Mouse (Mus musculus) liver, embryonic 11.5 days (tissue): ENCODE results near the gene Dcp1b. TPM values are rescaled to one million over a fixed set of nuclear protein-coding genes. Genes with fewer than 3 reads are reported as not detected.

ENCODE experiments used
- ATAC-seq: fragments of 200-750 bp; cut with Nextera tagmentation; replicated peaks from 2 replicates; pipeline ENCODE4 v1.8.0; 2017; ENCODE audit warnings: moderate number of reproducible peaks, mild to moderate bottlenecking, moderate TSS enrichment, moderate library complexity; ENCODE audit not compliant: low FRiP score
- DNase-seq: peaks from one replicate; pipeline ENCODE4 v3.0.0-alpha.2; 2017; ENCODE audit warnings: low spot score
- H3K27ac ChIP-seq: fragments of 300-500 bp; sonication (generic); 2 replicates; pipeline ENCODE4 v1.5.1; 2014; ENCODE audit warnings: mild to moderate bottlenecking, low read depth, low read length, control low read depth
- H3K27me3 ChIP-seq: fragments of 300-500 bp; sonication (generic); replicated peaks from 2 replicates; pipeline ENCODE4 v1.6.1; 2014; ENCODE audit warnings: low read length, mixed read lengths; ENCODE audit not compliant: control insufficient read depth, insufficient read depth
- H3K36me3 ChIP-seq: fragments of 300-500 bp; sonication (generic); 2 replicates; pipeline ENCODE4 v1.6.1; 2014; ENCODE audit warnings: mild to moderate bottlenecking, low read length, moderate library complexity, mixed read lengths; ENCODE audit not compliant: control insufficient read depth, insufficient read depth
- H3K4me1 ChIP-seq: fragments of 300-500 bp; sonication (generic); replicated peaks from 2 replicates; pipeline ENCODE4 v1.6.1; 2014; ENCODE audit warnings: low read length, mixed read lengths; ENCODE audit not compliant: control insufficient read depth, insufficient read depth
- H3K4me2 ChIP-seq: fragments of 300-500 bp; sonication (generic); 2 replicates; pipeline ENCODE4 v1.6.1; 2014; ENCODE audit warnings: mild to moderate bottlenecking, control low read depth, moderate library complexity
- H3K4me3 ChIP-seq: fragments of 300-500 bp; sonication (generic); 2 replicates; pipeline ENCODE4 v1.5.1; 2014; ENCODE audit warnings: low read depth, low read length, control low read depth
- H3K9ac ChIP-seq: fragments of 300-500 bp; sonication (generic); 2 replicates; pipeline ENCODE4 v1.6.1; 2014; ENCODE audit warnings: low read depth, low read length, control low read depth
- H3K9me3 ChIP-seq: fragments of 300-500 bp; sonication (generic); 2 replicates; pipeline ENCODE4 v1.6.1; 2016; ENCODE audit warnings: low read length, inconsistent platforms, mixed read lengths; ENCODE audit not compliant: control insufficient read depth
- WGBS: fragments of 180-500 bp; shearing (Covaris S2); extraction: QIAGEN DNeasy Blood & Tissue Kit; methylation state at CpG from one replicate; pipeline ENCODE4 v1.1.7; 2014; 5-methylcytosine and 5-hydroxymethylcytosine counted together
- polyA plus RNA-seq: library from polyadenylated mRNA; unstranded; fragments of >200 nt; fragmentation: Nextera tagmentation; extraction: Ambion mirVana; gene quantifications from 2 replicates; pipeline ENCODE4 v1.2.1, GENCODE M21; 2014

Dcp1b gene
- polyA plus RNA-seq, 1 experiment from 2014 or later: 7.8 TPM

DNA sequence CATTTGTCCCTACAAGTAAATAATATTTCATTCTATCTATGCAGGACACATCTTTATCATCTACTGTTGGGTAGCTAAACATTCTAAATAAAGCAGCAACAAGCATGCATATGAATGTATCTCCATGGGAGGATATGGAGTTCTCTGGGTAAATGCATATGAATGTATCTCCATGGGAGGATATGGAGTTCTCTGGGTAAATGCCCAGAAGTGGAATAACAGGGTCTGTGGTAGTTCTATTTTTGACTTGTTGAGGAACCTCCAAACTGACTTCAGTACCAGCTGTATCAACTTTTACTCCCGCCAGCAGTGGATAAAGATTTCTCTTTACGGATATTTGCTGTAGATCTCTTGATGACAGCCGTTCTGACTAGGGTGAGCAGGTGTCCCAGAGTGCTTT, 73.5 kb downstream of the Dcp1b start:
- WGBS: 84% methylated on average over 3 of the region's 3 CpGs
- H3K36me3 ChIP-seq: no peaks in the 10 kb centered on the region
- H3K27me3 ChIP-seq: no peaks in the 10 kb centered on the region
- no peaks in the 10 kb centered on the region for H3K4me1 ChIP-seq
- H3K9me3 ChIP-seq: peaks cover 4% of the 10 kb centered on the region; the same call in 1 of the 2 replicates
- no peak overlapping the region for H3K27ac ChIP-seq
- ATAC-seq: no peak
- no peak overlapping the region for H3K4me3 ChIP-seq
- H3K9ac ChIP-seq: no peak overlapping the region
- DNase-seq: no peak
- H3K4me2 ChIP-seq: no peak overlapping the region

DNA sequence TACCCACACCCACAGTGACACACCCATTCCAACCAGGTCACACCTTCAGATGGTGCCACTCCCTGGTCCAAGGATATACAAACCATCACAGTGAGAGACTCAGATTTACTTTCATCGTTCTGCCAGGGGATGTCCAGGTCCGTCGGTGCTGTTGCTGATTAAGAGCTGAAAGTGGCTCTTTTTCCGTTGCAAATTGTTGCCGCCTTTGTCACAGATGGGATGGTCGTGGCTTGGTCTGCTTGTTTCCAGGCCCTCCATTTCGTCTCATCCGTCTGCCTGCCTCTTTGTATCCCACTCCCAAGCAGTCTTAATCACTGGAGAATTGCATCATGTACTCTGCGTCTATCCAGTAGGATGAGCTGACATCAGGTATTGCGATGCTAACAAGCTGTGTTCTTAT, 74.7 kb downstream of the Dcp1b start:
- Histone ChIP-seq H3K4me2 (no peak overlapping the region), H3K27ac (no peak overlapping the region), H3K4me1 (no peaks in the 10 kb centered on the region), H3K9me3 (peaks cover 4% of the 10 kb centered on the region; the same call in 1 of the 2 replicates), H3K27me3 (no peaks in the 10 kb centered on the region), H3K9ac (no peak overlapping the region), H3K36me3 (no peaks in the 10 kb centered on the region), H3K4me3 (no peak overlapping the region)
- ATAC-seq: no peak
- no peak for DNase-seq
- WGBS: 81% methylated on average over 10 of the region's 10 CpGs

DNA sequence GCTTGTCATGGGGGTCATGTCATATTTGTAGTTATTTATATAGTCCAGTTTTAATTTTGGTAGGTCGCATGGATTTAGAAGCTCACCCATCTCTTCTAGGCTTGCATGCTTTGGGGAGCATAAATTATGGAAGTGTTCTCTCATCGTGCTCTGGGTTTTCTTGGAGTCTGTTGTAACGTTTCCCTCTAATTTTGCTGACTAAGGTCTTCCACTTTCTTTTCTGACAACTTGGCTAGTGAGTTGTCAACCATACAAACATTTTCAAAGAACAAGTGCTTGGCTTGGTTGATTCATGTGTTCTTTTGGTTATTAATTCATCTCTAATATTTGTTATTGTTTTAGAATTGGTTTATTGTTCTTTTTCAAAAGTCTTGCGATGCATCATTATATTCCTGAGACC, 76.7 kb downstream of the Dcp1b start:
- WGBS: 79% methylated on average over 4 of the region's 4 CpGs
- Histone ChIP-seq H3K9ac (no peak overlapping the region), H3K36me3 (no peaks in the 10 kb centered on the region), H3K9me3 (no peaks in the 10 kb centered on the region), H3K4me1 (no peaks in the 10 kb centered on the region), H3K27ac (no peak overlapping the region), H3K4me3 (no peak overlapping the region), H3K4me2 (no peak overlapping the region), H3K27me3 (no peaks in the 10 kb centered on the region)
- DNase-seq: no peak
- no peak for ATAC-seq

Other genes starting within 250 kb of the Dcp1b start
- gene Cacna1c, start 21.2 kb downstream of the Dcp1b start, polyA plus RNA-seq: 1.3 and 2.3 TPM in 2 replicates
- 0.08 TPM in 1 of 2 replicates, not detected in the other for gene Cacna2d4, start 61.3 kb downstream of the Dcp1b start, polyA plus RNA-seq
- gene Lrtm2, start 155.5 kb downstream of the Dcp1b start, polyA plus RNA-seq: not detected in 2 replicates
- gene Adipor2, start 242.5 kb downstream of the Dcp1b start, polyA plus RNA-seq: 15.8 and 16.5 TPM in 2 replicates